Mouse (Mus musculus) ES-E14 (cell line): ENCODE measurements around the gene Ccdc182.

Experiments used
- CHD2 ChIP-seq: IDR thresholded peaks from 2 replicates; pipeline ENCODE4 v1.6.1; 2014; ENCODE audit warnings: mild to moderate bottlenecking, low read depth, low read length, inconsistent platforms
- HCFC1 ChIP-seq: IDR thresholded peaks from 2 replicates; pipeline ENCODE4 v1.6.1; 2012; ENCODE audit warnings: low read length, inconsistent platforms, borderline replicate concordance; ENCODE audit not compliant: insufficient read depth
- MAFK ChIP-seq: IDR thresholded peaks from 2 replicates; pipeline ENCODE4 v1.6.1; 2014; ENCODE audit warnings: mild to moderate bottlenecking, low read depth, low read length, inconsistent platforms; ENCODE audit not compliant: insufficient read depth
- ZC3H11A ChIP-seq: IDR thresholded peaks from 2 replicates; pipeline ENCODE4 v1.6.1; 2012; ENCODE audit warnings: low read depth, mild to moderate bottlenecking, inconsistent platforms, low read length, borderline replicate concordance
- ZNF384 ChIP-seq: IDR thresholded peaks from 2 replicates; pipeline ENCODE4 v1.6.1; 2012; ENCODE audit warnings: low read depth, low read length, inconsistent platforms

GRCm38 (mm10) chr11:88271870-88272269, 22.0 kb upstream of the Ccdc182 start:
- no peak for TF ChIP-seq MAFK
- no peak for TF ChIP-seq ZC3H11A
- no peak for TF ChIP-seq CHD2
- TF ChIP-seq HCFC1, result no peak
- no peak for TF ChIP-seq ZNF384
